Mouse (Mus musculus) ES-E14 (cell line): Measurements from ENCODE around the gene Cdk5. TPM values are rescaled to one million over a fixed set of nuclear protein-coding genes. Genes with fewer than 3 reads are reported as not detected.
"Not testable (repeated sequence)": the region's sequence is repeated elsewhere in the genome, so short reads cannot be mapped to it uniquely, and the experiment has no call there.

Experiments used
- DNase-seq: peaks from one replicate; pipeline ENCODE4 v3.0.0-alpha.2; 2013; ENCODE audit warnings: low read depth, low spot score
- H3K27ac ChIP-seq: 2 replicates; pipeline ENCODE4 v1.5.1; 2012; ENCODE audit warnings: low read depth, mild to moderate bottlenecking, low read length, moderate library complexity, mixed read lengths; ENCODE audit not compliant: poor library complexity, insufficient read depth, severe bottlenecking
- H3K36me3 ChIP-seq: 2 replicates; pipeline ENCODE4 v1.6.1; 2012; ENCODE audit warnings: mild to moderate bottlenecking, low read length, moderate library complexity, mixed read lengths; ENCODE audit not compliant: control insufficient read depth, poor library complexity, insufficient read depth, severe bottlenecking
- H3K4me1 ChIP-seq, 2 experiments: fragments of 150-350 bp in 1 of 2; sonication (generic) in 1 of 2; 2 replicates each; pipeline ENCODE4 v1.6.1; 2012; ENCODE audit warnings: low read length in 2 of 2, mild to moderate bottlenecking in 1 of 2, mixed read lengths in 1 of 2; ENCODE audit not compliant: control insufficient read depth in 2 of 2, insufficient read depth in 2 of 2, poor library complexity in 1 of 2
- H3K4me3 ChIP-seq, 2 experiments: fragments of 150-350 bp in 1 of 2; sonication (generic) in 1 of 2; 2 replicates each; pipeline ENCODE4 v1.5.1; 2012; ENCODE audit warnings: low read length in 2 of 2, low read depth in 1 of 2, mild to moderate bottlenecking in 1 of 2, mixed read lengths in 1 of 2; ENCODE audit not compliant: insufficient read depth in 1 of 2, poor library complexity in 1 of 2, severe bottlenecking in 1 of 2
- H3K9ac ChIP-seq: 2 replicates; pipeline ENCODE4 v1.6.1; 2012; ENCODE audit warnings: low read depth, mild to moderate bottlenecking, low read length, mixed read lengths; ENCODE audit not compliant: poor library complexity, insufficient read depth, severe bottlenecking
- H3K9me3 ChIP-seq: fragments of 150-350 bp; sonication (generic); 2 replicates; pipeline ENCODE4 v1.6.1; 2012; ENCODE audit warnings: low read depth, mild to moderate bottlenecking, low read length; ENCODE audit not compliant: control insufficient read depth, insufficient read depth
- CHD2 ChIP-seq: IDR thresholded peaks from 2 replicates; pipeline ENCODE4 v1.6.1; 2014; ENCODE audit warnings: mild to moderate bottlenecking, low read depth, low read length, inconsistent platforms
- HCFC1 ChIP-seq: IDR thresholded peaks from 2 replicates; pipeline ENCODE4 v1.6.1; 2012; ENCODE audit warnings: low read length, inconsistent platforms, borderline replicate concordance; ENCODE audit not compliant: insufficient read depth
- MAFK ChIP-seq: IDR thresholded peaks from 2 replicates; pipeline ENCODE4 v1.6.1; 2014; ENCODE audit warnings: mild to moderate bottlenecking, low read depth, low read length, inconsistent platforms; ENCODE audit not compliant: insufficient read depth
- ZC3H11A ChIP-seq: IDR thresholded peaks from 2 replicates; pipeline ENCODE4 v1.6.1; 2012; ENCODE audit warnings: low read depth, mild to moderate bottlenecking, inconsistent platforms, low read length, borderline replicate concordance
- ZNF384 ChIP-seq: IDR thresholded peaks from 2 replicates; pipeline ENCODE4 v1.6.1; 2012; ENCODE audit warnings: low read depth, low read length, inconsistent platforms
- in situ Hi-C, 2 experiments: fragments of 600-800 bp; cut with MboI; formaldehyde crosslinking; loops; one replicate each; pipeline ENCODE4 v1.15.1; 2025; ENCODE audit warnings: low sequenced_read_pairs in 2 of 2, inconsistent platforms in 1 of 2; ENCODE audit not compliant: unreplicated experiment in 2 of 2
- total RNA-seq: library from RNA; depleted of rRNA; stranded (reverse); fragments of 300-350 nt; gene quantifications from 2 replicates; pipeline ENCODE4 v1.2.3, GENCODE M21; 2012

Cdk5 gene
- total RNA-seq, 1 experiment: 17.8 TPM

DNA sequence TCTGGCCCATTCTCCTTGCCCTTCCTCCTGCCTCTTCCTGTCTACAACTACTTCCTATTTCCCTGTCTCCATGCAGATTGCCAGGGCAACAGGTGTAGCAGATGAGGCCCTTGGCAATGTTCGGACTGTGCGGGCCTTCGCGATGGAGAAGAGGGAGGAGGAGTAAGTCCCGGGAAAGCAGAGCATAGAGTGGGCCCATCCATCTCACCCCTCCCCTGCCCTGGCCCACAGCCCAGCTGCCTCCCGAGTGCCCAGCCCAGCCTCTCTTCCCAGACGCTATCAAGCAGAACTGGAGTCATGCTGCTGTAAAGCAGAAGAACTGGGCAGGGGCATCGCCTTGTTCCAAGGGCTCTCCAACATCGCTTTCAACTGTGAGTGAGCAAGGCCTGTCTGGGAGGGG lies 21.4 kb downstream of the Cdk5 start:
- TF ChIP-seq HCFC1 (no peak), ZNF384 (no peak), ZC3H11A (no peak)
- in situ Hi-C loops: no loop called here
- Histone ChIP-seq H3K9ac (no peak overlapping the region), H3K36me3 (peaks cover 2% of the 10 kb centered on the region; the same call in 1 of the 2 replicates), H3K9me3 (no peaks in the 10 kb centered on the region), H3K4me1 (peaks cover 0 to 7% of the 10 kb centered on the region in 2 experiments; a peak in 2 of 4 replicates), H3K4me3 (no peak overlapping the region), H3K27ac (no peak overlapping the region)
- no peak for DNase-seq

DNA sequence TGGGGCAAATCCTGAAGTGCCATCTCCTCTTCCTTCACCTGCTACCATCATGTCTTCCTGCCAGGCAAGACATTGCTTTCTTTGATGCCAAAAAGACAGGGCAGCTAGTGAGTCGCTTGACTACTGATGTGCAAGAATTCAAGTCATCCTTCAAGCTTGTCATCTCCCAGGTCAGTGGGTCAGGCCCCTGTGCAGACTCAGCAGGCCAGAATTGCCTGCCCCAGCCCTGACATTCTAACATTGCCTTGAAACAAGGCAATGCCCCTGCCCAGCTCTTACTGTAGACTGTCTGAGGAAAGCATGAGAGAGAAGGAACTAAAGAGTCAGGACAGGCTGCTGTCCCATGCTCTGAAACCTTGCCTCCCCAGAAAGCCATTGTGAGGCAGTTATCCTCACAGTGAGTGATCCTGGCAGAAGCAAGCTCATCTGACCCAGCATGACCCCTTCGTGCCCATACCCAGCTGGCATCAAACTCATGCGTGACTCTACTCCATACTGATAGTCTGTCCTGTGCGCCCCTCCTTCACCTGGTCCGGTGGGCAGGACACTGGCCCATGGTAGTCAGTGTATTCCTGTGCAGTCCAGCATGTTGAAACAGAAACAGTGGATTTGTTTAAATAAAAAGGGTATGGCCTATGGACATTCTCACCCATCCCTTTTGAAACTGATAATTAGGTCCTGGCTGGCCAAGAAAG lies 22.3 kb downstream of the Cdk5 start:
- Histone ChIP-seq H3K9ac (no peak overlapping the region), H3K27ac (no peak overlapping the region), H3K9me3 (no peaks in the 10 kb centered on the region), H3K36me3 (peaks cover 2% of the 10 kb centered on the region; the same call in 1 of the 2 replicates), H3K4me1 (peaks cover 0 to 7% of the 10 kb centered on the region in 2 experiments; a peak in 2 of 4 replicates), H3K4me3 (no peak overlapping the region)
- TF ChIP-seq MAFK (no peak), ZNF384 (no peak), ZC3H11A (no peak), HCFC1 (no peak), CHD2 (no peak)
- no peak for DNase-seq
- in situ Hi-C loops: no loop called here

DNA sequence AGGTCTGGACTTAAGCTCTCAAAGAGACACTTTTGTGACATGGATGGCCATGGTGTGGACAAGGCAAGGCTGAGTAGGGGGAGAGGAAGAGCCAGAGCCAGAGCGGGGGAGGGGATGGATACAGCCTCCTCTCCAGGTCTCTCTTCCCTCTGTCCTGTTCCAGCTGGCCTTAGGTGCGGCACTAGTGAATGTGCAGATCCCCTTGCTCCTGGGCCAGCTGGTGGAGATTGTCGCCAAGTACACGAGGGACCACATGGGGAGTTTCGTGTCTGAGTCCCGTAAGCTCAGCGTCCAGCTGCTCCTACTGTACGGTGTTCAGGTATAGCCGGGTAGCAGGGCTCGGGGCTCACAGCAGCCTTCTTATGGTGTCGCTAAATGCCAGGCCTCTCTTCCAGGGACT lies 23.0 kb downstream of the Cdk5 start:
- no peak for TF ChIP-seq ZNF384
- no peak for TF ChIP-seq ZC3H11A
- TF ChIP-seq MAFK: no peak
- no peak for TF ChIP-seq CHD2
- TF ChIP-seq HCFC1: no peak
- no peak overlapping the region for H3K9ac ChIP-seq
- H3K4me3 ChIP-seq: no peak overlapping the region
- no peak overlapping the region for H3K27ac ChIP-seq
- peaks cover 2% of the 10 kb centered on the region; the same call in 1 of the 2 replicates for H3K36me3 ChIP-seq
- H3K4me1 ChIP-seq: peaks cover 0 to 5% of the 10 kb centered on the region in 2 experiments; a peak in 2 of 4 replicates
- in situ Hi-C loops: no loop called here
- H3K9me3 ChIP-seq: no peaks in the 10 kb centered on the region
- DNase-seq: no peak

DNA sequence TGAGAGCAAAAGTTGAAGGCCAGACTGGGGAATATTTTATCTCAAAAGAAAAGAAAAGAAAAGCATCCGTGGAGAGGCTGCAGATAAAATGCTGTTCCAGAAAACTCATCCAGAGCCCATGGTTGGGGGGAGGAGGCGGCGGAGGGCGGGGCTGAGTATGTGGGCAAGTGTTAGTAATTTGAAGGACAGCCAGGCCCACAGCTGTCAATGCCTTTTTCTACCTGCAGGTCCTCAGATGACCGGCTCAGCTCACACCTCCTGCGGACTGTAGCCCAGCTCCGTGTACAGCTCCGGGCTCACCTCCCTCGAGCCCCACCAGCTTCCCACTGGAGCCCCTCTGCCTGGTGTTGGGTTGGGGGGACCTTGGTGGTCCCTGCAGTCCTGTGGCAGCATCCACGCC lies 23.6 kb downstream of the Cdk5 start:
- Histone ChIP-seq H3K36me3 (peaks cover 2% of the 10 kb centered on the region; the same call in 1 of the 2 replicates), H3K9ac (no peak overlapping the region), H3K4me1 (peaks cover 0 to 4% of the 10 kb centered on the region in 2 experiments; a peak in 1 of 4 replicates), H3K4me3 (no peak overlapping the region), H3K27ac (no peak overlapping the region), H3K9me3 (no peaks in the 10 kb centered on the region)
- in situ Hi-C loops: no loop called here
- TF ChIP-seq ZNF384 (no peak), ZC3H11A (no peak), HCFC1 (no peak), MAFK (no peak), CHD2 (no peak)
- no peak for DNase-seq

DNA sequence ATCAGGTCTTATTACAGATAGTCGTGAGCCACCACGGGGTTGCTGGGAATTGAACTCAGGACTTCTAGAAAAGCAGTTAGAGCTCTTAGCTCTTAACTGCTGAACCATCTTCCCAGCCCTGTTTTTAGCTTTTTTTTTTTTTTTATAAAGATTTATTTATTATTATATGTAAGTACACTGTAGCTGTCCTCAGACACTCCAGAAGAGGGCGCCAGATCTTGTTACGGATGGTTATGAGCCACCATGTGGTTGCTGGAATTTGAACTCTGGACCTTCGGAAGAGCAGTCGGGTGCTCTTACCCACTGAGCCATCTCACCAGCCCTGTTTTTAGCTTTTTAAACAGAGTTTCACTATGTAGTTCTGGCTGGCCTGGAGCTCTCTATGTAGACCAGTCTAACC lies 27.1 kb downstream of the Cdk5 start:
- peaks cover 3 to 11% of the 10 kb centered on the region in 2 experiments; a peak in 3 of 4 replicates for H3K4me1 ChIP-seq
- DNase-seq, H3K9me3 ChIP-seq, H3K27ac ChIP-seq, H3K36me3 ChIP-seq, H3K9ac ChIP-seq, in situ Hi-C loops, H3K4me3 ChIP-seq: not testable (repeated sequence)
